Mouse (Mus musculus): ENCODE results near the gene Adam19.
"Not testable (repeated sequence)": the region's sequence is repeated elsewhere in the genome, so short reads cannot be mapped to it uniquely, and the experiment has no call there.

Gene Adam19

GRCm38 (mm10) chr11:46128548-46128945 is 72.8 kb downstream of the Adam19 start:
- DNase-seq (ENCODE audit: low spot score in 2 of 2), result peak; percentile 43 to 70

DNA sequence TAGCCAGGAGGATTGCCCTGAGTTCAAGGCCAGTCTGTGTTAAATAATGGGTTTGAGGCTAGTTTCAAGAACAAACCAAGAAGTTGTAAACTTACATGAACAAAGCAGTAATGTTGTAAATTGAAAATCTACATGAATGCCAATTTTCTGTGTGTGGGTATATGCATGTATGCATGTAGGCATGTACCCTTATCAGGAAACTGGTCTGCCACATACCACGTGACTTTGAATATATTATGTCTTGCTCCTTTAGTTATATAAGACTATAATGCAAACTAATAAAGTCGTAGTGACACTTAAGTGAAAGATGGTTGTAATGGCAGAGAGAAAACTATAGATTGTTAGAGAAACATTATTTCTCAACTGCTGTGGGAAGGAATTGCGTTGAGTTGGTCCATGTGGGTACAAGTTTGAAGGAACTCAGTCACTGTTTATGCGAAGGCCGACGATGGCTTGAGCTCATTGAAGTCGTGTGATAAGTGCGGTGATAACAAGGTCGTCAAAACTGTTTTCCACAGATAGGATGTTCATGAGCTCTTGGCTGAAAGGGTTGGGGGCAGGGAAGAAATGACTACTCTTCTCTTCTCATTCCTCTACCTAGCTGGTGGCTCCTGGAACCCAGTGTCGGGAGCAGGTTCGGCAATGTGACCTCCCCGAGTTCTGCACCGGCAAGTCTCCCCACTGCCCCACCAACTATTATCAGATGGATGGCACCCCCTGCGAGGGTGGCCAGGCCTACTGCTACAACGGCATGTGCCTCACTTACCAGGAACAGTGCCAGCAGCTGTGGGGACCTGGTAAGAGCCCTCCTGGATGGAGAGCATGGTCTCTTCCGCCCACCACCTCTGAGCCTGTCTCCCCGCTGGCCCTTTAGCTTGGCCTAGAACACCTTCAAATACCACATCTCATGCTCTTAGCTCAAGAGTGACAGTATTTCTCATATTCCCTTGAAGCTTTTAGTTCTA is 75.5 kb downstream of the Adam19 start:
- DNase-seq (ENCODE audit: low spot score in 2 of 2), result no peak

GRCm38 (mm10) chr11:46134899-46135298 is 79.1 kb downstream of the Adam19 start:
- DNase-seq (ENCODE audit: low spot score in 2 of 2), result no peak

DNA sequence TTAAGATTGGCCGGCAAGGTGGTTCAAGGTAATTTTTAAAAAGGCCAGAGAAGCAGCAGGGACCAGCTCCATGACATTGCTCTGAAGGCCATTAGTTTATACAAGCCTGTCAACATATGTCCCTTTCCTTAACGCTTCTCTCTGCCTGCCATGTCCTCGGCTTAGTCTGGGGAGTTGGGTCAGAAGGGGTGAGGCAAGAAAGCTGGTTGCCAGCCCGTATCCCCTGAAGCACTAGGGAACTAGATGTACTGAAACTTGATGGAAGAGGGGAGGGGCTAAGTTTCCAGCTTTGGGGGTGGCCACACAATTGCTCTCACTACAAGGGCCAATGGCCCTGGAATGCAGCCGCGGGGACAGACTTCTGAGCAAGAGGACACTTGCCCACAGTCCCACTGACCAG is 87.5 kb downstream of the Adam19 start:
- DNase-seq (ENCODE audit: low spot score in 2 of 2), result no peak

GRCm38 (mm10) chr11:46145163-46145875 is 89.5 kb downstream of the Adam19 start:
- DNase-seq (ENCODE audit: low spot score in 2 of 2), result no peak

GRCm38 (mm10) chr11:46146619-46147018 is 90.8 kb downstream of the Adam19 start:
- no peak for DNase-seq (ENCODE audit: low spot score in 2 of 2)

- DNase-seq (ENCODE audit: low spot score in 2 of 2), result no peak
These were observed 101.2 kb downstream of the Adam19 start for GRCm38 (mm10) chr11:46156945-46157344.

DNA sequence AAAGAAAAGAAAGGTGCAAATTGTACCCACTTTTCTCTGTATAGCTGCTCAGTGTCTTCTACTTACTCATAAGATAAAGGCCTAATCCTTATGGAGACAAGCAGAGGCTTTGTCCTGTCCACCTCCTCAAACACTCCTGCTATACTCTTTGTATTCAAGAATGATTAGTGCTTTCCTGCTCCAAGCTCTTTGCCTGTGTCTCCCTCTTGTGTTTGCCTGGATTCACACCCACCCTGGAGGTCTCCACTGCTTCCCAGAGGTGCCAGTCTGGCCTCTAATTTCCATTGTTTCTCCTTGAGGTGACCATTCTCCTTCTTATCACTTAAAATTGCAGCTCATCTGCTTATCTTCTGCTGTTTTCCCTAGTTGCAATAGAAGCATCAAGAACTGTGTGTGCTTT is 101.7 kb downstream of the Adam19 start:
- DNase-seq (ENCODE audit: low spot score in 2 of 2), result no peak

DNA sequence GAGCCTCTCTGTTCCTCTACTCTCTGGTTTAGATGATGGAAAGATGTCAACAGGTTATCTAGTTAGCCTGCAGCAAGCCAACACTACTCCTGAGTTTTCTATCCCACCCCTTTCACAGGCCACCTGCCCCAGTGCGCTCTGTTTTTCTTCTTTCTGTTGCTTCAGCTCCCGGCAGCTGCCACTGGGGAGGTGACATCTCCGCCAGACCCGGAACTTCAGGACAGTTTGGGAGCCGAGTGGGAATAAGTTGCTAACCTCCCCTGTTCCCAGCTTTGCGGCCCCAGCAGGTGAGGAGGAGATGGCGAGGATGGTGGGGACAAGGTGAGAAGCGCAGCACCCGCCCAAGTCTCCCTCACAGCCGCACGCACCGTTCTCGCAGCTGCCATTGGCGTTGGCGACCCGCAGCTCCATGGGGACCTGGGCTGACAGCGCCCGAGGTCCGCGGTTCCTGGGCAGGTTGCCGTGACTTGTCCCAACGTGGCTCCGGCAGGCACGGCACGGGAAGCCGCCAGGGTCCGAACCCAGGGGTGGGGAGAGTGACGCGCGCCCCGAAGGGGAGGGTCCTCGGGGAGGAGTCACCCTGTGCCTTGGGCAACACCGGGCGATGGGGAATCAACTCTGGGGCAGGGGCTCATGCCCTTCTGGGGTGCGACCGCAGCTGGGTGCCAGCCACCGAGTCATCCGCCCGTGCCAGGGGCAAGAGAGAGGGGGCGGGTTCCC is 110.2 kb downstream of the Adam19 start, which contains the start of gene Nipal4:
Gene Nipal4, minus strand, starts transcription at position 643 of the 720 bp plus-strand sequence.
- peak; percentile 41 to 69 for DNase-seq (ENCODE audit: low spot score in 2 of 2)

DNA sequence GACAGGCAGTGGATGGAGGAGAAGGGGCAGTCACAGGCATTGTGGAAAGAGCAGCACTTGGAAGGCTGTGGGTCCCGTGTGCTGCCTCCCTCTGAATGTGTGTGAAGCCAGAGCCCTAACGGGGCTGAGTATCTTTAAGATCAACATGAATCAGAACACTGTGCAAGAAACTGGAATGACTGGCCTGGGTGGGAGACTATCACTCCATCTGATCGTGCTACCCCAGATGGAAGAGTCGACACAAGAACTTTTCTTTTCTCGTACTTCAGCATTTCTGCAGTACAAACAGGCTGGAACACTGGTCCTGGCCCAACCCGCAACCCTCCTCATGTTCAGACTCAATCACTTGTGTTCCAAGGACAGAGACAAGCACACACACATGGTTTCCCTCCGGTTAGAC is 112.7 kb downstream of the Adam19 start:
- DNase-seq (ENCODE audit: low spot score in 2 of 2), result no peak

- no peak for DNase-seq (ENCODE audit: low spot score in 2 of 2)
These were observed 114.1 kb downstream of the Adam19 start for GRCm38 (mm10) chr11:46169908-46170307.

DNA sequence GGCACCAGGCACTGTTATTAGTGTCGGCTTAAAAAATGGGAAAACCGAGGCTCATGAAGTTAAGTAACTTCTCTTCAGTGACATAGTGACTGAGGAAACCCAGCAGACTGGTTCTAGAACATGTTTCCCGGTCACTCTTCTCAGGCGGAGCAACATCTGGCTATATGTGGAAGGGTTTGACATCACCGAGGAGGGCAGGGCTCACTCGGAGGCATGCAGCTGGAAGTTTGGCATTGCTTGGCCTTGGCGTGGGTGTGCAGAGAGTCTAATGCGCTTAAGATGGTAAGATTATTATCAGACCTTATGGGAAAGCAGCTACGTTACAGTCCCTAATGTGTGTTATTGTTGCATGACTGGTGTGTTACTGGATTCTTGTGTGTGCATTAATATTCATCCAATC is 116.3 kb downstream of the Adam19 start:
- DNase-seq (ENCODE audit: low spot score in 2 of 2), result no peak

- DNase-seq (ENCODE audit: low spot score in 2 of 2), result no peak
These were observed 120.4 kb downstream of the Adam19 start for GRCm38 (mm10) chr11:46176155-46176554.

GRCm38 (mm10) chr11:46177246-46178043 is 121.7 kb downstream of the Adam19 start:
- DNase-seq (ENCODE audit: low spot score in 2 of 2), result no peak

GRCm38 (mm10) chr11:46182031-46182430 is 126.2 kb downstream of the Adam19 start:
- not testable (repeated sequence) for DNase-seq (ENCODE audit: low spot score in 2 of 2)

GRCm38 (mm10) chr11:46184946-46185345 is 129.2 kb downstream of the Adam19 start:
- DNase-seq (ENCODE audit: low spot score in 2 of 2), result no peak

- no peak for DNase-seq (ENCODE audit: low spot score in 2 of 2)
These were observed 129.7 kb downstream of the Adam19 start for GRCm38 (mm10) chr11:46185486-46185885.

DNA sequence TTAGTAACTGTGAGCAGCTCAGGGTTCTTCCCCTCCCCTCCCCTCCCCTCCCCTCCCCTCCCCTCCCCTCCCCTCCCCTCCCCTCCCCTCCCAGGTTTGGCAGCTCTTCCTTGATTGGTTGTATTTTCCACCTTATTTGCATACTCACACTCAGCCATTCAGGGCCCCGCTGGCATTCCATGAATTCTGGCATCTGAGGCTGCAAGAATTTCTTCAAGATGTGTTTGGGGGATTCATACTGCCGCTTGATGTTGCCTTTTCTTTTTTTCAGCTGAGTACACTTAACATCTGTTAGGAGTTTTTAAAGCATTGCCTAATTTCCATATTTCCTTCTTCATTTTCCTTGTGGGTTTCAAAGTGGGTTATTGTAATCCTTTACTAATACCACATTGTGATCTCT is 132.5 kb downstream of the Adam19 start:
- DNase-seq (ENCODE audit: low spot score in 2 of 2), result no peak

- DNase-seq (ENCODE audit: low spot score in 2 of 2), result no peak
These were observed 138.4 kb downstream of the Adam19 start for GRCm38 (mm10) chr11:46194175-46194574.
